Mouse (Mus musculus) T-helper 1 cell (primary cell): ENCODE data around the gene Nelfb.

Source experiments
- in situ Hi-C: fragments of 300-600 bp; cut with MboI, MseI; formaldehyde crosslinking; loops from one replicate; pipeline ENCODE4 v1.15.1; 2025; ENCODE audit warnings: high pct_unique_total_duplicates

Nelfb gene

GRCm38 (mm10) chr2:25230581-25230980 is 19.3 kb upstream of the Nelfb start:
- in situ Hi-C loops, result no loop called here

GRCm38 (mm10) chr2:25229582-25229981 is 18.3 kb upstream of the Nelfb start:
- in situ Hi-C loops, result no loop called here

- in situ Hi-C loops, result no loop called here
Measured at GRCm38 (mm10) chr2:25228995-25229530, 17.8 kb upstream of the Nelfb start.

GRCm38 (mm10) chr2:25228431-25228889 is 17.2 kb upstream of the Nelfb start:
- in situ Hi-C loops, result no loop called here

- in situ Hi-C loops, result no loop called here
Measured at GRCm38 (mm10) chr2:25227406-25227805, 16.1 kb upstream of the Nelfb start.

GRCm38 (mm10) chr2:25226864-25227263 is 15.6 kb upstream of the Nelfb start:
- in situ Hi-C loops, result no loop called here

- in situ Hi-C loops, result no loop called here
Measured at GRCm38 (mm10) chr2:25225811-25226379, 14.6 kb upstream of the Nelfb start.

- in situ Hi-C loops, result no loop called here
Measured at GRCm38 (mm10) chr2:25224766-25225752, 13.8 kb upstream of the Nelfb start.

GRCm38 (mm10) chr2:25224492-25224765 is 13.1 kb upstream of the Nelfb start, which contains the start of gene Tubb4b:
Gene Tubb4b, minus strand, starts transcription at chr2:25224702.
- in situ Hi-C loops, result no loop called here

- in situ Hi-C loops, result no loop called here
Measured at GRCm38 (mm10) chr2:25223681-25224491, 12.6 kb upstream of the Nelfb start.

GRCm38 (mm10) chr2:25221331-25221772 is 10.1 kb upstream of the Nelfb start:
- in situ Hi-C loops, result no loop called here

- in situ Hi-C loops, result no loop called here
Measured at GRCm38 (mm10) chr2:25218445-25218844, 7.2 kb upstream of the Nelfb start, which contains the start of gene Fam166a. Gene Fam166a, plus strand, starts transcription at chr2:25218745.

GRCm38 (mm10) chr2:25217666-25218065 is 6.4 kb upstream of the Nelfb start:
- in situ Hi-C loops, result no loop called here

GRCm38 (mm10) chr2:25214444-25214843 is 3.2 kb upstream of the Nelfb start, which contains the start of gene Stpg3:
Gene Stpg3, minus strand, starts transcription at chr2:25214637.
- in situ Hi-C loops, result no loop called here

- in situ Hi-C loops, result no loop called here
Measured at GRCm38 (mm10) chr2:25213266-25213865, 2.1 kb upstream of the Nelfb start.

- in situ Hi-C loops, result no loop called here
Measured at GRCm38 (mm10) chr2:25210686-25211085, 603 bp downstream of the Nelfb start.

- in situ Hi-C loops, result no loop called here
Measured at GRCm38 (mm10) chr2:25207593-25207992, 3.7 kb downstream of the Nelfb start.

GRCm38 (mm10) chr2:25203631-25204214 is 7.6 kb downstream of the Nelfb start:
- in situ Hi-C loops, result no loop called here

GRCm38 (mm10) chr2:25200631-25201030 is 10.7 kb downstream of the Nelfb start:
- in situ Hi-C loops, result no loop called here

- in situ Hi-C loops, result no loop called here
Measured at GRCm38 (mm10) chr2:25197946-25198345, 13.3 kb downstream of the Nelfb start.

- in situ Hi-C loops, result no loop called here
Measured at GRCm38 (mm10) chr2:25197191-25197590, 14.1 kb downstream of the Nelfb start.
